Mouse (Mus musculus) kidney, adult 2 months (tissue): Measurements from ENCODE around the gene Map1b. TPM values are rescaled to one million over a fixed set of nuclear protein-coding genes. Genes with fewer than 3 reads are reported as not detected.
A peak's percentile ranks its signal among the peaks of the same experiment; 100 is the strongest.

Experiments used
- DNase-seq: peaks from one replicate; pipeline ENCODE4 v3.0.0; 2021
- H3K27ac ChIP-seq: fragments of 200-500 bp; 2 replicates; pipeline ENCODE4 v1.5.1; 2012; ENCODE audit warnings: low read depth, low read length, control low read depth, inconsistent platforms; ENCODE audit not compliant: insufficient read depth
- H3K27me3 ChIP-seq: fragments of 200-500 bp; replicated peaks from 2 replicates; pipeline ENCODE4 v1.6.1; 2012; ENCODE audit warnings: mild to moderate bottlenecking, moderate library complexity, low read length, inconsistent platforms; ENCODE audit not compliant: control insufficient read depth, insufficient read depth
- H3K36me3 ChIP-seq: fragments of 200-500 bp; 2 replicates; pipeline ENCODE4 v1.6.1; 2012; ENCODE audit warnings: mild to moderate bottlenecking, moderate library complexity, low read length, inconsistent platforms; ENCODE audit not compliant: control insufficient read depth, insufficient read depth
- H3K4me1 ChIP-seq: fragments of 200-500 bp; 2 replicates; pipeline ENCODE4 v1.6.1; 2011; ENCODE audit warnings: low read length; ENCODE audit not compliant: control insufficient read depth, insufficient read depth
- H3K4me3 ChIP-seq: fragments of 200-500 bp; 2 replicates; pipeline ENCODE4 v1.5.1; 2011; ENCODE audit warnings: mild to moderate bottlenecking, low read depth, low read length, control low read depth; ENCODE audit not compliant: insufficient read depth
- CTCF ChIP-seq: fragments of 200-500 bp; conservative IDR thresholded peaks from 2 replicates; pipeline ENCODE4 v1.5.1; 2011; ENCODE audit warnings: low read depth, mild to moderate bottlenecking, control low read depth, low read length, moderate library complexity, mixed read lengths; ENCODE audit not compliant: insufficient read depth, insufficient read length
- POLR2A ChIP-seq: fragments of 200-500 bp; IDR thresholded peaks from one replicate; pipeline ENCODE4 v1.6.1; 2011; ENCODE audit warnings: low read depth, low read length, control low read depth
- WGBS: fragments of 180-500 bp; shearing (Covaris S2); methylation state at CpG from one replicate; pipeline ENCODE4 v1.1.7; 2018; 5-methylcytosine and 5-hydroxymethylcytosine counted together
- polyA plus RNA-seq: library from polyadenylated mRNA; depleted of rRNA; stranded (reverse); fragments of >200 nt; gene quantifications from 2 replicates; pipeline ENCODE4 v1.2.3, GENCODE M21; 2012

Map1b gene
- polyA plus RNA-seq, 1 experiment: 1.3 TPM

GRCm38 (mm10) chr13:99399373-99399772 lies 117.0 kb downstream of the Map1b start:
- H3K27ac ChIP-seq: no peak overlapping the region
- 55% methylated on average over 4 of the region's 4 CpGs for WGBS
- DNase-seq: no peak
- H3K4me3 ChIP-seq: no peak overlapping the region
- H3K4me1 ChIP-seq: no peaks in the 10 kb centered on the region
- H3K36me3 ChIP-seq: no peaks in the 10 kb centered on the region
- H3K27me3 ChIP-seq: no peaks in the 10 kb centered on the region
- TF ChIP-seq CTCF: no peak
- no peak for TF ChIP-seq POLR2A

GRCm38 (mm10) chr13:99398149-99398701 lies 118.1 kb downstream of the Map1b start:
- peak; percentile 60 for DNase-seq
- Histone ChIP-seq H3K4me1 (no peaks in the 10 kb centered on the region), H3K4me3 (no peak overlapping the region), H3K27me3 (no peaks in the 10 kb centered on the region), H3K36me3 (no peaks in the 10 kb centered on the region), H3K27ac (no peak overlapping the region)
- no peak for TF ChIP-seq CTCF
- TF ChIP-seq POLR2A: no peak
- WGBS: 80% methylated on average over 12 of the region's 12 CpGs

GRCm38 (mm10) chr13:99397228-99397627 lies 119.1 kb downstream of the Map1b start:
- Histone ChIP-seq H3K4me3 (no peak overlapping the region), H3K27me3 (no peaks in the 10 kb centered on the region), H3K4me1 (no peaks in the 10 kb centered on the region), H3K36me3 (no peaks in the 10 kb centered on the region), H3K27ac (no peak overlapping the region)
- DNase-seq: no peak
- TF ChIP-seq CTCF: no peak
- TF ChIP-seq POLR2A: no peak
- 66% methylated on average over 7 of the region's 7 CpGs for whole genome bisulfite sequencing

GRCm38 (mm10) chr13:99395531-99395930 lies 120.8 kb downstream of the Map1b start:
- Histone ChIP-seq H3K27me3 (no peaks in the 10 kb centered on the region), H3K4me3 (no peak overlapping the region), H3K27ac (0 out of 2 replicates have a peak overlapping the region, but pooled peaks have one; percentile 12), H3K4me1 (no peaks in the 10 kb centered on the region), H3K36me3 (no peaks in the 10 kb centered on the region)
- 75% methylated on average over 12 of the region's 12 CpGs for WGBS
- TF ChIP-seq POLR2A (no peak), CTCF (no peak)
- no peak for DNase-seq

DNA sequence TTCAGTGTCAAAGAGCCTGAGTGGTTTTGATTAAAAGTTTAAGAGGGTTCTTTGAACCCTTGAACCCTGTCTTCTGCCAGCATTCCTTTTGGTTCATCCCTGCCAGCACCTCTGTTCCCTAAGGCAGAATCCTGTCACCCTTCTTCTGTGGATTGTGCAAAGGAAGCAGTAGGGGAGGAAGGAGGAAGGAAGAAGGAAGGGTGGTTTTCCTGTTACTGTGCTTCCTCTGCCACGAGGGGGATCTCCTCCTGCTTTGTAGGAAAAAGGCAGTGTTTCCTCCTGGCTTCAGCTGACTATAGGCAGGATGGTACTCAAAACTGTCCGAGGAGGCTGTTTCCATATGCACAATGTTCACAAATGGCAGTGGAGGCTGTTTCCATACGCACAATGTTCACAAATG lies 121.6 kb downstream of the Map1b start:
- WGBS: 64% methylated on average over 3 of the region's 3 CpGs
- DNase-seq: peak; percentile 59
- H3K27ac ChIP-seq: peak overlapping the region; percentile 44; the same call in 1 of the 2 replicates
- TF ChIP-seq CTCF: 0 out of 2 replicates have a peak, but pooled peaks have one; percentile 12
- no peak for TF ChIP-seq POLR2A
- H3K4me1 ChIP-seq: no peaks in the 10 kb centered on the region
- no peaks in the 10 kb centered on the region for H3K27me3 ChIP-seq
- no peaks in the 10 kb centered on the region for H3K36me3 ChIP-seq
- no peak overlapping the region for H3K4me3 ChIP-seq

- Histone ChIP-seq H3K27ac (no peak overlapping the region), H3K4me3 (no peak overlapping the region), H3K36me3 (no peaks in the 10 kb centered on the region), H3K4me1 (no peaks in the 10 kb centered on the region), H3K27me3 (no peaks in the 10 kb centered on the region)
- TF ChIP-seq CTCF (no peak), POLR2A (no peak)
- no peak for DNase-seq
- 89% methylated on average over 3 of the region's 3 CpGs for WGBS
These were observed 123.2 kb downstream of the Map1b start for GRCm38 (mm10) chr13:99393128-99393527.

GRCm38 (mm10) chr13:99391417-99391816 lies 124.9 kb downstream of the Map1b start:
- Histone ChIP-seq H3K27ac (no peak overlapping the region), H3K27me3 (no peaks in the 10 kb centered on the region), H3K4me1 (no peaks in the 10 kb centered on the region; the same call in 1 of the 2 replicates), H3K4me3 (no peak overlapping the region), H3K36me3 (no peaks in the 10 kb centered on the region)
- TF ChIP-seq CTCF (no peak), POLR2A (no peak)
- WGBS: 74% methylated on average over 3 of the region's 3 CpGs
- DNase-seq: peak; percentile 43
